Mouse (Mus musculus): ENCODE measurements around the gene Pank4.

DNA sequence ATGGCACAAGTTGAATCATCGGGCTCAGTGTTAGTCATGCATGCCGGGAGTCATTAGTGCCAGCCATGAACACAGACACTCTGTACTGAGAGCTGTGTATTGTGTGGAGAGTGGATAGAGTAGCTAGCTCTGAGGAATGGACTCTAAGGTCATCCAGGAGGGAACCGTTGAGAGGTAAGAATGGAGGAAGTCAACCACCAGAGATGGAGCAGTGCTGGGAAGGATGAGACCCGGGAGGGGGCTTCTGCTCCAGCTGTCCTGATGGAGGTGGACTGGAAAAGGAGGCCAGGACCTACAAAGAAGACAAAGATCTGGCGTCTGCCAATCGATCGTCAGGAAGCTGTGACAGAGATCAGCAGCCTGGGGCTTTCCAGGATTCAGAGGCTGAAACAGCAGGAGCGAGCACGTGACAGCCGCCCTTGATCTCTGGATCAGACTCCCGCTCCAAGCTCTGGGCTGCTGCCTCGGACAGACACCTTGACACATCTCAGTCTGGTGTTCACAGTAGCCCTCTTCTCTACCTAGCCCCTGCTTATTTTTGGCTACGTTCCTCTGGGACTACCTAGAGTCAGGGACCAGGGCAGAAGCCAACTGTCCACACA is 30.5 kb upstream of the Pank4 start:
- no peak for TF ChIP-seq CTCF (IDR thresholded peaks at IDR 0.05; ENCODE audit: low read depth, low read length)
- no peak for TF ChIP-seq POLR2A (IDR thresholded peaks at IDR 0.05; ENCODE audit: extremely low read depth, insufficient read depth, low read length)

Data from liver, adult 2 months (tissue).